Mouse (Mus musculus): ENCODE results near the gene Zdhhc7.
A peak's percentile ranks its signal among the peaks of the same experiment; 100 is the strongest.

The Zdhhc7 gene

DNA sequence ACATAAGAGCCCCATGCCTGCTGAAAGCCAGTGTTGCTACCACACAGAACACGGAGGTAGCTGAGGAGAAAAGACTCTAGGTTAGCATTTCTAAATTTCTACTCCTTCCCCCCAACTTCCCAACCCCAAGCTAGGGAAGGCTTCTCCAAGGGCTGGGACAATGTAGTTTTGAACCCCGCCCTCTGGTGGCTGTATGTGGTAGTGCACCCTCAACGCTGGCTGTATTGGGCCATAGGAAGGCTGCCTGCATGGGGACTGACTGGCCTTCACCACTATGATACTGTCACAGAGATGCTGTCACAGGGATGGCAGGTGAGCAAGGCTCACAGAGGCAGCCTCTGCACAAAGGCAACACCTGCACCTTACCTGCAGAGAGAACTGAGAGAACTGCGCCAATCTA is 29.6 kb downstream of the Zdhhc7 start:
- peak; percentile 82 for DNase-seq (ENCODE audit: low spot score in 2 of 2)

DNA sequence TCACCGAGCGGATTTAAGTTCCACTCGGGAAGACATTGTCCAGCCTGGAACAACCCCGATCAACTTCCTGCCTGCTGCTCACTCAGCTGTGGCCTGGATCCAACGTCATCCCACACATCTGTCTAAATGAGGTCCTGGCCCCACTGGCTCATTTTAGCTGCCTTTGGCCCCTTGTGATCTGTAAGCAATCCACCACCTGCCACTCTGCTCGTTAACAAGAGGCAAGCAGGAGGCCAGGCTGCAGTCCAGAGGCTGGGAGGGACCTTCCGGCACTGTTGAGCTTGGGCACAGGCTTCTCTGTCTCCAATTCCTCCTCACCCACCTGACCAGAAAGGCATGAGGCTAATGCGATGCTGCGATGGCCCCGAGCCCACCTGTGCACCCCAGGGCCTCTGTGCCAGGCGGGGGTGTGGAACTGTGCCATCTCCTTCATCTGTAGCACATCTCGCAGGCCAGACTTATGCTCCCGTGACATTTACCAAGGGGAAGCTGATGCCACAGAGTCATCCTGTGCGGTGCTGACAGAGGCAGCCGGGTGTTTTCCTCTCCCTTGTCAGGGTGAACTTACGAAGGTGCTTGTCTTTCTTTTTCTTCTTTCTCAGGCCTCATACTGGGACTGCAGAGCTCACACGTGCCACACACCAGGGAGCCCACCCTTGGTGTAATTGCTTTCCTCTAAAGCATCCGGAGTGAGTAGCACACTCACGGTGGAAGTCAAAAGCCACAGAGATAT is 33.2 kb downstream of the Zdhhc7 start:
- DNase-seq (ENCODE audit: low spot score in 2 of 2) = no peak

DNA sequence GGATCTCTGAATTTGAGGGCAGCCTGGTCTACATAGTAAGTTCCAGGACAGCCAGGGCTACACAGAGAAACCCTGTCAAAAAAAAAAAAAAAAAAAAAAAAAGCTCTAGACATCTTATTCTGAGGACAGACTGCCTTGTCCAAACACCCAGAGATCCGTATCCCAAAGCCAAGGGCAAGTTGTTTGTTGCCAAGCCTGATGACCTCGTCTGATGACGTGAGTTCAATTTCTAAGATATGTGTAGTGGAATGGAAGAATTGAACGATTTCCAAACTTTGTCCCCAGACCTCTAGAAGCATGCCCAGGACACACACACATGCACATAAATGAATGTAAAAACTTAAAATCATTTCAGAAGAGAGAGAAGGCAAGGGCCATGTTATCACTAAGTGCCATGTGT is 35.1 kb downstream of the Zdhhc7 start:
- no peak for DNase-seq (ENCODE audit: low spot score in 2 of 2)

DNA sequence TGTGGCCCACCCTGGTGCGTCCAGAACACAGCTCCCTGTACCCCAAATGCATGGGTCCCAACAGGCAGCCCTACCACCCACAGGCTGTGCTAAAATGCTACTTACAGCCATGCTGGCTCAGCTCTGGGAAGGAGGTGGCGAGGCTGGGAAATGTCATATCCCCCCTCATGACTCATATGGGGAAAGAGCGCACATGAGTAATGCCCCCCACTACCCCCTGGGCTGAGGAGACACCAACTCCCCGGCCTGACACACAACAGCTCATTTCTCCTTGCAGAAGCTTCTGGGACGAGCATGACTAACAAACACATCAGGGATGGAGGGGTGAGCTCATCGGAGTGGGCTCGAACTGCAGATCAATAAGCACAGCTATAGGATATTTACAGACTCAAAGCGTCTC is 35.7 kb downstream of the Zdhhc7 start:
- DNase-seq (ENCODE audit: low spot score in 2 of 2) = no peak

DNA sequence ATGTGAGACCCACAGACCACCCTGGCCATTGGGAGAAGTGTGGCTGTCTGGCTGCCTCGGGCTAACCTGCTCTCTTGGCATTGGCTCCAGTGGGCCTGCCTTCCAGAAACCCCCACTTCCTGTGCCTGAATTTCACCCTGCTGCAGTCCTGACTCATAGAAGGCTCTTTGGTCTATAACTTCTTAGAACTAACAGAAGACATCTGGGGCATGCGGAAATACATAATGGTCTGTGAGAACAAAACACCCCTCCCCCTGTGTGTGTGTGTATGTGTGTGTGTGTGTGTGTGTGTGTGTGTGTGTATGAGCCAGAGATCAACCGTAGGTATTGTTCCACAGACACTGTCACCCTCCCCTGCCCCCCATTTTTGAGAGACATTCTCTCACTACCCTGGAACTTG is 38.0 kb downstream of the Zdhhc7 start:
- DNase-seq (ENCODE audit: low spot score in 2 of 2) = no peak

DNA sequence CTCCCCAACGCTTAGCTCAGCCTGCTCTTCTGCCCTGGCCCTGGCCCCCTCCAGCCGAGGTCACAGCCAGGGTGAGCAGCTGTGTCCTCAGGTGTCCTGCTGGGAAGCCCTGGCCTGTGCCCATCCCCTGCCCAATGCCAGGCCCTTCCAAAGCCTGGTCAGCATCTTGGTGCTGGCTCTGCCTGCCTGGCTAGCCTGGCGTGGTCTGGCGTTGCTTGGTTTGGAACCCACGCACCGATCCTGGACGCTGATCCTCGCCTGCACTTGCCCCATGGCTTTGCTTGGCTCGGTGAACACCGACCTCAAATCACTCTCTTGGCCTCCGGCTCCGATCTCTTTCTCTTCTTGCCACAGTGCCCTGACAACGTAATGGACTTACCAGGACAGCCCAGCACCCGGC is 38.5 kb downstream of the Zdhhc7 start:
- DNase-seq (ENCODE audit: low spot score in 2 of 2) = no peak

DNA sequence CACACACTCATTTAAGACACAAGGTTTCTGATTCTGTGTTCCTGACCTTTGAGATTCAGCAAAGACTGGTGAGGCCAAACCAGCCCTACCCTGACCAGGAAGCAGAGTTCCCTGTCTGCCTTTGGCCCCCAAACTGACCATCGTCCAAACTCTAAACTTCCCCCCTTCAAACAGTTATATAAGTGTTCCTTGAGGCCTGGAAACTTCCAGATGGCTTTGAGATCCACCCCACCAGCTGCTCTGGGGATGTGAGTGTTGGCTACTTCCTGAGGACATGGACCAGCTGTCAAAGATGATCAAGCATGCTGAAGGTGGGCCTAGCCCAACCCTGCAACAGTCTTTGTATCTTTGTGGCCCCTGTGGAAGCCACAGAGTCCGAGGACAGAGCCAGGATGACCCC is 44.2 kb downstream of the Zdhhc7 start:
- no peak for DNase-seq (ENCODE audit: low spot score in 2 of 2)

DNA sequence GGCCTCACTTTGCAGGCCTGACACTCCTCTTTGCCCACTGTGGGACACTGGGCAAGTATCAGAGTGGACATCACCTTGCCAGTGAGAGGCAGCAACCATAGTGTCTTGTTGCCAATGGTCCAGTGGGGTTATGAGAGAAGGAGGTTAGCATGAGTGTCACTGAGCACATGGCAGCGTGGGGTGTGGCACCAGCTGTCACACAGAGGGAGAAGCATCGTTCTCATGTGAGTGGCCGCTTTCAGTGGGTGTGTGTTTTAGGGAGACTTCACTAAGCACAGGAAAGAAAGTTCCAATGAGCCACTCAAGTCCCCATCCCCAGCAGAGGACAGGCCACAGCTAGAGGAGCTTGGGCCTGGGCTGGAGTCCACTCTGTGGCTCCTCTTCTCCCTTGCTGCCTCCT is 46.4 kb downstream of the Zdhhc7 start:
- no peak for DNase-seq (ENCODE audit: low spot score in 2 of 2)

DNA sequence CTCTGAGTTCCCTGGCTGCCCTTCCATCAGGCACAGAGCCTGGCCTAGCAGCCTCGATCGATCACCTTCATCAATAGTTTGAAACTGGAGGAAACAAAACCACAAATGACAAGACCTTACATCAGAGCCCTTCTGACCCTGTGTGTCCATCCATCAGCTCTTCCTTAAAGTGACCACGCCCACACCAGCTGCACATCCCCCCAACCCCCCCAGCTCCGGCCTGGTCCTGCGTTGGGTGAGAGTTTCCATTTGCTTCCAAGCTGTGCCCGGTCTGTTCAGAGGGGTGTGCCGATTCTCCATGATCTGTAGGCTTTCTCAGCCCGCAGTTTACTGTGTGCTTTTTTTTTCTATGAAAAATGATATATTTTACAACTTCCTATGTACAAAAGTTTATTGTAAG is 49.0 kb downstream of the Zdhhc7 start:
- DNase-seq (ENCODE audit: low spot score in 2 of 2) = no peak

DNA sequence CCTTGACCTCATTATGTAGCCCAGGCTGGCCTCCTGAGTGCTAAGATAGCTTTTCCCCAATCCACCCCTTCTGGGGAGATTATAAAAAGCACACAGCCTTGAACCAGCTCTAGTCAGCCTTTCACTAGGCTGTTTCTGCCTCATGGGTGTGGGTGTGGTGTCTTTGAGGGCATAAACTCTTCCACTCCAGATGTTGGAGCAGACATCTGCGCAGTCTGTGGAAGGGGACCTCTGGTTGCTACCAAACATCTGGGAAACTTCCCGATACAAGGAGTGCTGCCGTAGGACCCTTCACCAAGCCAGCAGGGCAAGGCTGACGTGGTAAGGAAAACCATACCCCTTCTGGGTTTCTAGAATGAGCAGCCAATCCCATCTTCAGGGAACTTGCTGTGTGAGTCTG is 49.4 kb downstream of the Zdhhc7 start:
- DNase-seq (ENCODE audit: low spot score in 2 of 2) = no peak

DNA sequence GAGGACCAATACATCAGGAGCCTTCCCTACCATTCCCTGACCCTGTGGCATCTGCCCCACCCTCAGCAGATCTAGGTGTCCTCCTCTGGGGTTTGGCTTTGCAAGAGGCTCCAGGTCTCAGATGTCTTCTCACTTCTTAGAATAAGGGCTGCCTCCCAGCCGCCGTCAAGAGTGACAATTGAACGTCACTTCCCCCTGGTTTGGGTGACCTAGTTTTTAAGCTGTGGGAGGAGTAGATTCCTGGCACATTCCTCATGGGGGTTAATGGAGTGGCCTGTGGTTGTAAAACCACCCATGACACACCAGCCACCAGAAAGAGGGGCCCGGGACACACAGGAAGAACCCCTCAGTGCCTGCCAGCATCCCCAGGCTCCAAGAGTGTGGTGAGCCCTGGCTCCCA is 50.3 kb downstream of the Zdhhc7 start:
- no peak for DNase-seq (ENCODE audit: low spot score in 2 of 2)

DNA sequence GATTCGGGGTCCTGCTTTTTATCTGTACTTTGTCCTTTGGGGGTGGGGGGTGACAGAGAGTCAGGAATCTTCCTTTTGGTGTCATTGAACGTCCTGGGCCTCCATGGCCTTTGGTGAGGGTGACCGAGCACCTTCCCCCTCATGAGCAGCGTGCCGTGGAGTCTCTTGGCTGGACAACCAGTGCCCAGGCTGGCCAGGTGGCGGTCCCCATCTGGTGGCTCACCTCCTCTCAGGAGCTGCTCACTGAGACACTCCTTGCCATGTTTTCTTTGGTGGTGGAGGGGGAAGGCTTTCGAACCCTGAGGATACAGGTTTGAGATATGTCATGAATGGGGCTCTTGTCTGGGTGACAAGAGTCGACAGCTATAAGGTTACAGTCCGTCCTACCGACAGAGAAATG is 50.9 kb downstream of the Zdhhc7 start:
- no peak for DNase-seq (ENCODE audit: low spot score in 2 of 2)

DNA sequence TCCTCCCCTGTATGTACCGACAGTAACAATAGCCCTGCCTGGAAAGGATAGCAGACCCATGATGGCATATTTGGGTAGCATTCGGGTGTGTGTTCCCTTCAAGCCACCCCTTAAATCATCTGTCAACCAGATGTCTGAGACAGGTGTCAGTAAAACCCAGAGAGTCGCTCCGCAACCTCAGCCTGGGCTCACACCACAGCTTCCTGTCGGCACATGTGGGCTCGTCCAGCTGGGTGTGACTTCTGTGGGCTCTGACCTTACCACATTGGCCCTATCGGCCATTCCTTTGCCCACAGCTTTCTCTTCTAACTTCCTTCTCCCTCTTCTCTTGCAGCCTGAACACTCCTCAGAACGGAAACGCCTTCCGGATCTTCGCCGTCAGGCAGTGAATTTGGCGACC is 51.3 kb downstream of the Zdhhc7 start:
- DNase-seq (ENCODE audit: low spot score in 2 of 2) = no peak

DNA sequence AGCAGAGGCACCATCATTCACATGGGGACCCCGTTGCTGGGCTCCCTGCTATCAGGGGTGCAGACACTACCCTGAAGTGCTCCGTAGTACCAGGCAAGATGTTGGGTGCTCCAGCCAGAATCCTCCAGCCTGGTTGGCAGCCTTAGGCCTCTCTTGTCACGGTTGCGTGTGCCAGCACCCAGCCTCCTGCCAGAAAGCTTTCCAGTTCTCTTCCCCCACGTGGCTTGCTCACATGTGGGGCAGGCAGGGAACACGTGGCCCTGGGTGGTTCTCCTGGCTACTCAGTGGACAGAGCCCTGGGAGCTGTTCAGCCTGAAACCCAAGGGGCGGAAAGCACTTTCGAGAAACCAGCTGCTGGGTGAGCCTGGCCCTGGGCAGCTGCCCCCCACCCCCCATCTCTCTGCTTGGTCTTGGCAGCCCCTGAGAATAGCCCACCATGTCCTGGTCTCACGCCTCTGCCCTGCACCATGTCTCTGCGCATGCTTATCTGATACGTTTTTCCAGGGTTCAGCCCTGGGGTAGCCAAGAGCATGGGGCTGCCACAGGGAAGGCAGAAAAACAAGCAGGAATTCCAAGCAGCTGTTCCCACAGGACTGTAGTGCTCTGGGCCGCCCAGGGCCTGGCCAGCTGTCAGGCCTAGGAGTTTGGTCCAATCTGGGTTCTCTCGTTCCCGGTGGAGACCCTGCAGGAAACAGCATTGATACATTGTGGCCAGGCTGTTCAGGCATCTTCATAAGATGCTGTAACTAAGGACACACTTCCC is 54.8 kb downstream of the Zdhhc7 start:
- DNase-seq (ENCODE audit: low spot score in 2 of 2) = peak; percentile 80 to 90

DNA sequence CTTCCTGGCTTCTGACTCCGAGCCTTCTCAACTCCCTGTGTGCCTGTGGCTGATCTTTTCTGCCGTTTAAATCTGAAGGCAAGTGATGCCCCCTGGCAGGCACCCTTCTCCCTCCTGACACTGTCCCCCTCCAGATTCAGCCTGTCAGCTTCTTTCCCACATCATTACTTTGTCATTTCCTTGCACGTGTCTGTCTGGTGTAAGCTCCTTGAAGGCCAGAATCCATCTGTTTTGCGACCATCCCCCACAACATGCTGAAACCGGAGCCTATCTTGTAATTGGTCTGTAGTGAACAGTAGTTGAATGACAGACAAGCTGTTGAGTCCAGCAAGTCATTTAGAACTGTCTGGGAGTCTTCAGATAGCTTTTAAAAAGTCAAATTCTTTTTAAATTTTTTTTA is 55.8 kb downstream of the Zdhhc7 start:
- no peak for DNase-seq (ENCODE audit: low spot score in 2 of 2)

DNA sequence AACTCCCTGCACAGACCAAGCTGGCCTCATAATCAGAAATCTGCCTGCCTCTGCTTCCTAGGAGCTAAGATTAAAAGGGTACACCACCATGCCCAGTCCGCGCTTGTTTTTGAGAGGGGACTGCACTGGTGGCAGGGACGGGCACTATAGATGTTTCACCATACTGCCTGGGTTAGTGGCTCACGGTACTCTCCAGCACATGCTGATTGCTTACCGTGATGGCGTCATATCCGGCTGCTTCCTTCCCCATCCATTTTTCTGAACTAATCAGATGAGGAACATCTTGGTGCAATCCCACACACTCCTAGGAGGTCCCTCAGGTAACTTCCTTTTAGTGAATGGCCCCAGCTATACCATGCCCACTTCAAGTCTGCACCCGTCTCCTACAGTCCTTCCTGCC is 56.4 kb downstream of the Zdhhc7 start:
- DNase-seq (ENCODE audit: low spot score in 2 of 2) = no peak

DNA sequence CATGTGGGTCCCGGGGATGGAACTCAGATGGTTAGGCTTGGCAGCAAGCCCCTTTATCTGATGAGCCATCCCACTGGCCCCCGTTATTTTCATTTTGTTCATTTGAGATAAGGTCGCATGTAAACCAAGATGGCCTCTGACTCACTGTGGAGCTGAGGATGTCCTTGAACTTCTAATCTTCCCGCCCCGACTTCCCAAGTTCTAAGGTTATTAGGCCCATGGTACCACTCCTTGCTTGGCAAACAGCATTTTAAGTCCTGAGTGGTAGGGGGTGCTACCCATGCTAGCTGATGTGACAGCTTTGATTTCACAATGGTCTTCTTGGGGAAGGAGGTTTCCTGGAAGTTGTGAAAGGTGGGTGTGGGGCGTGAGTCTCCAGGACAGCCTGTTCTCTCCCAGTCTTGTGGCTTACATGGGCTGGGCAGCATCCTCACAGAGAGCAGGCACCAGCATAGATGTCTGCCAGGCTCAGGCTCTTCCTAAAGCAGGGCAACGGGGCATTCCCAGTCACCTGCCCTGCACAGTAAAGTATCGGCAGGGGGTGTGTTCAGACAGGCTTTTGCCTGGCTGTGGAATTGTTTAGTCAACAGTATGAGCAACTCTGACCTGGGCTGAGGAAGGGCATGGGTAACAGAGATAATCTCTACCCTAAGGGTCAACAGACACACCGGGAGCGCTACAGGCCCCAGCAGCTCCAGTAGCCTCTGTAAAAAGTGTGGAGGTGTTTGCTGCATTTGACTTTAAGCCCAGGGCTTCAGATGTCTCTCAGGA is 58.6 kb downstream of the Zdhhc7 start:
- no peak for DNase-seq (ENCODE audit: low spot score in 2 of 2)

DNA sequence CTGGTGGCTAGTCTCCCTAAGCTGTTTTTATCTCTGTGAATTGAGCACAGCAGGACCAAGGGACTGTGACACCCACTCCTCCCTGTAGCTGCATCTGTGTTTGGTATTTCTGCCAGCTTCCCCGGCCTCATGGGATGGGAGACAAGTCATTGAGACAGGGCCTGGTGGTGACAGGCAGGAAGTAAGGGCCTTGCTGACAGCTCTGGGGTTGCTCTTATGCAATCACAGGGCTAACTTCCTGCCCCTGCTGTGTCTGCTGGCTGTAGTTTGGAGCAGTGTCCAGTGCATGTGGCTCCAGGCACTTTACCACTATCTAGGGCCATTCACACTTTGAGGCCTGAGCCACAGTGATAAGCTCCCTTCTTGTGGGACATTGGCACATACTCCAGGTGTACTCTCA is 60.4 kb downstream of the Zdhhc7 start:
- peak; percentile 35 to 47 for DNase-seq (ENCODE audit: low spot score in 2 of 2)

DNA sequence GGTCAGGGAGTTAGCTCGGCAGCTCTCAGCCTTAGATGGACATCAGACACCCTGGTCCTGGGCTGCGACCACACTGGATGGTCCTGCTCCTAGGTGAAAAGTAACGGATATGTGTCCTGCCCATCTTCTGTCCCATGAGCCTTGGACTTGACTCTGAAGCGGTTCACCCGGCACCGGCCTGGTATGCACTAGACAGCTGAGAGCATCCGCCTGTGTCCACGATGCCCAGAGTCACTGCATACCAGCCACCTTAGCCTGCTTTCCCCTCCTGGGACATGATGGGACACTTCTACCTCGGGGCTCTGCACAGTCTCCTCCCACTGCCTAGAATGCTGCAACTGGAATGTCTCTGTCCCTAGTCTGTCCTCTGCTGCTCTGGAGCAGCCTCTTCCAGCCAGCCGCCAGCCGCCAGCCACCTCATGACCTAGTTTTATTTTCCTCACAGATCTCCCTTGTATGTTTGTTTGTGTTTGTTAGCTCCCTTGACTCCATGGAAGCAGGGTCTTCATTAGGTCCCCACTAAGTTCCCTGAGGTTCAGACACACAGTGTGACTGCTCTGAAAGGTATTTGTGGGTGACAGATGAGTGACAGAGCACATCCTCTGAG is 61.9 kb downstream of the Zdhhc7 start:
- DNase-seq (ENCODE audit: low spot score in 2 of 2) = no peak

DNA sequence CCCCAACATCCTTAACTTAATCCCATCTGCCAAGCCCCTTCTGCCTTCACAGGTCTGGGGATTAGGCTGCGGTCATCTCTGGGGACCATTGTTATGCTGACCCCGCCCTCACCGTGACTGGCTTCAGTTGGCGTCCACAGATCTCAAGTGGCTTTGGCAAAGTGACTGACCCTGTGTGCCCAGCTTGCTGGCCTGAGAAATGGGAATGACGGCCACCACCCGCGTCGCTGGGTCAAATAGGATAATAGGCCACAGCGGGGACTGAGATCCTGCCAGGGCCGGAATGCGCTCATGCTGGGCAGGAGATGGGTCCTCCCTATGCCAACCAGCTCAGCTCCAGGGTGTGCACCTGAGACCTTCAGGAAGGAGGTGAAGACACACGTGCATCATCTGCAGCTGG is 62.5 kb downstream of the Zdhhc7 start:
- DNase-seq (ENCODE audit: low spot score in 2 of 2) = no peak

DNA sequence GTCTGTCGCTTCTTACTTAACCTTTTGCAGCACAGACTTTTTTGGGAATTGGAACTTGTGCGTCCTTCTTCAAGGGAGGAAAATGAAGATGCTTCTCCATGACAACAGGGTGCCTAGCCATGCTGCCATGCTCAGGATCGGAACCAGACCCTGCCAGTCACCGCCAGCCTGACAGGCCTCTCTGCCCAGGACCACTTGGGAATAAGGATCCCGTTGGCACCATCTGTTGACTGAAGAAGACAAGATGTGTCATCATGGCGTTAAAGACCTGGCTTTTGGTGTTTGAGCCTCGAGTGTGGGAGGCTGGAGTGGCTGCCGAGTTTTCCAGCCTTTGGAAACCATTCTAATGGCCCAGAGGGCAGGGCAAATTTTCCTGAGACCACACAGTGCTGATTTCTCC is 63.7 kb downstream of the Zdhhc7 start:
- DNase-seq (ENCODE audit: low spot score in 2 of 2) = no peak

DNA sequence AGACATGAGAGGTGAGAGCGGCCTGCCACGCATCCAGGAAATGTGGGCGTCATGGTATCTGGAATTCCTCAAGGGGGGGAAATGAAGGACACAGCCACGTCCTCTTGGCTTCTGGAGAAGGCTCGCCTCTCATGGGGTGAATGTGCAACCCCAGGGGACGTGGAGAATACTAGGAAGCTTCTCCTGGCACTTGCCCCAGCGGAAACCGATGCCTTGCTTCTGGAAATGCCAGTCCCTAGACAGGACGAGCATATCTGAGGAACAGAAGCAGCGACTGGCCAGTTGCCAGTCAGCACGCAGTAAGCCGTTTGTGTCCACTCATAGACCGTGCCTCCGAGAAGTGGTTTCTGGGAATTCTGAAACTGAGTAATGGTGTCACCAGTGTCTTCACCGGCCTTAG is 64.1 kb downstream of the Zdhhc7 start:
- no peak for DNase-seq (ENCODE audit: low spot score in 2 of 2)
